Mouse (Mus musculus) E14TG2a.4 (cell line): ENCODE data around the gene Ncaph.
"Not testable (repeated sequence)": the region's sequence is repeated elsewhere in the genome, so short reads cannot be mapped to it uniquely, and the experiment has no call there.

Experiments
- H3K27me3 ChIP-seq: 2 replicates; pipeline ENCODE4 v1.6.1; 2014; ENCODE audit warnings: low read length, control low read depth; ENCODE audit not compliant: insufficient read depth
- H3K36me3 ChIP-seq: 2 replicates; pipeline ENCODE4 v1.6.1; 2014; ENCODE audit warnings: low read length, control low read depth; ENCODE audit not compliant: insufficient read depth
- H3K4me1 ChIP-seq: replicated peaks from 2 replicates; pipeline ENCODE4 v1.6.1; 2014; ENCODE audit warnings: low read depth, low read length, control low read depth
- H3K4me3 ChIP-seq: replicated peaks from 2 replicates; pipeline ENCODE4 v1.5.1; 2014; ENCODE audit warnings: mild to moderate bottlenecking, low read length
- H3K9me3 ChIP-seq: 2 replicates; pipeline ENCODE4 v1.6.1; 2014; ENCODE audit warnings: low read length, control low read depth
- CTCF ChIP-seq: conservative IDR thresholded peaks from 2 replicates; pipeline ENCODE4 v1.5.1; 2014; ENCODE audit warnings: low read length
- NANOG ChIP-seq: IDR thresholded peaks from 2 replicates; pipeline ENCODE4 v1.6.1; 2014; ENCODE audit warnings: borderline replicate concordance, low read length, mixed read lengths
- POU5F1 ChIP-seq: IDR thresholded peaks from 2 replicates; pipeline ENCODE4 v1.6.1; 2014; ENCODE audit warnings: low read length, borderline replicate concordance

Ncaph gene

DNA sequence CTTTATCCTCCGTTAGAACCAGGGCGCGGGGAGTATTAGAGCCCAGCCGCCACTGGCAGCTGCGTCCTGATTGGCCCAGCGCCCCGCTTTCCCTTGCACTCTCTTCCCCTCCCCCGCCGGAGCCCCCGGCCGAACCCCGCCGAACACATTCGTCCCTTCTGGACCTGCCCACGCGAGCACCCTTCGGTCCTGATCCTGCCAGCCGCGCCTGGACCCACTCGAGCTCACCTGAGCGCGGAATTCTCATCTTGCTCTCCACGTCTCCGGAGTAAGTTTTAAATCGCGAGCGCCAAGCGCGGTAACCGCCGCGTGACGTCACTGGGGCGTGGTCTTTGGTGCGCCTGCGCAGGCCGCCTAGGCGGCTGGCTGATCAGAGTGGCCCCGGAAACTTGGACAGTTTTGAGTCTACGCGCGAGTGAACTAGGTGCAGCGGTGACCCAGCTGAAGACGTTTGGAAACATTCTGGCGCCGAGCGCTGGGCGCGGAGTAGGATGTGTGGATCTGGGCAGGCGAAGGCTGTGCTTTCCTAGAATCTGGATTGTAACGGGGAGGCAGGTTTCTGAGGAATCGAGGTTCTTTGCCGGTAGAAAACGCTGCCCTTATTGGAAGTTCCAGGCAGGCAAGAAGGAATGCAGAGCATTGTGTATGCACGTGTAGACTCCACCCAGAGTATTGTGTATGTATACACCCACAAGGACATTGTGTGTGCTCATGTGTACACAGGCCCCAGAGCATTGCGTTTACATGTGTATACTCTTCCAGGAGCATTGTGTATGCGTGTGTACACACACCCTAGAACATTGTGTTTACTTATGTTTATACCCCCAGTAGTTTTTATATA, at the start of gene Ncaph:
Gene Ncaph, minus strand, starts transcription at position 334 of the 841 bp plus-strand sequence.
- Histone ChIP-seq H3K4me1 (peaks cover 73% of the 10 kb centered on the region), H3K9me3 (no peaks in the 10 kb centered on the region), H3K4me3 (peak within 1 kb of the TSS; percentile 91), H3K36me3 (peaks cover 20% of the 10 kb centered on the region; the same call in 1 of the 2 replicates), H3K27me3 (no peaks in the 10 kb centered on the region)
- TF ChIP-seq NANOG, result no peak
- no peak for TF ChIP-seq CTCF
- no peak for TF ChIP-seq POU5F1

DNA sequence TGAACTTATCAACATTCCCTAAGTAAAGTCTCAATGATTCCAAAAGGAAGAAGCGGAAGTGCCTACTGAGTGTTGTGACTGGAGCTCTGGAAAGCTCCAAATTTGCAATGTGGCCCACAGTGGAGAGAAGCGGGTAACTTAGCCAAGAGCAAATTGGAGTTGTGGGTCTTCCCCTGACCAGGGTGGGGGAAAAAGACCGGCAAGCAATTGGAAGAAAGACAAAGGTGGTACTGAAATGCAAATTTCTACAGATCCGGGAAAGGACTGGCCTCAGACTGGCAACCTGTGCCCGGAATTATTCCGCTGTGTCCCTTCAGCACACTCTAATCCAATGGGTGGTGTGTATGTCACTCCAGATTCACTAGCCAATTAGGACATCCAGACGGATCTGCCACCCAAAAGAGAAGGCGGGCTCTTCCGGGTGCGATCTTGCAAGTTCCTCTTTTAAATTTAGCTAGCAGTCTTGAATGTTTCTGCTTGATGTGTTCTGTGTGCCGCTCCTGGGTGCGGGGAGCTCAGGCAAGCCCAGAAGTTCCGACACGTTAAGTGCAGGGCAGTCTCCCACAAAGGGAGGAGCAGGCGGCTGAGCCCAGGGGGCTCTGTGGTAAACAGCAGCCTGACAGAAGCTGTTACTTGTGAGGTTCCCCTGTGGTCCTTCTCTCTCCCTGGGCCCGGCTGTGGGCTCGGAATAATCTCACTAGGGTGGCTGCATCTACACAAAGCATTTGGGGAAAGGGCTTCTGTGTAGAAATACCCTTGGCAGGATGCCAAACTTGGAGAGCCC, 49.0 kb upstream of the Ncaph start:
- Histone ChIP-seq H3K36me3 (no peaks in the 10 kb centered on the region), H3K4me1 (peaks cover 22% of the 10 kb centered on the region), H3K9me3 (no peaks in the 10 kb centered on the region), H3K27me3 (no peaks in the 10 kb centered on the region), H3K4me3 (peak overlapping the region; percentile 85)
- TF ChIP-seq NANOG (no peak), POU5F1 (no peak), CTCF (no peak)

DNA sequence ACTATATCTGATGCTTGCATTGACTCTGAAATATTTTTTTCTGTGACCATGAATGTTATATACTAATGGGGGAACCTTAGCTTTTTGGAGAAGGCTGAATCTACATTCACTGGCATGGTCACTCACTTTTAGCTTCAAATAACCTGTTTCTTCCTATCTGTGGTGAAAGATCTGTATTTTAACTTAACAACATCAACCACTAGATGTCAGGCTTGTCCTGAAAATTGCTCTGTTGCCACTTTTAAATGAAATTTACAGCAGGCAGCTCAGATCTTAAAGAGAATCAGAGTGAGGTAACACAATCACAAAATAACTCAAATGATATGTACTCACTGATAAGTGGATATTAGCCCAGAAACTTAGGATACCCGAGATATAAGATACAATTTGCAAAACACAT, 32.5 kb upstream of the Ncaph start:
- H3K36me3 ChIP-seq, result not testable (repeated sequence)

DNA sequence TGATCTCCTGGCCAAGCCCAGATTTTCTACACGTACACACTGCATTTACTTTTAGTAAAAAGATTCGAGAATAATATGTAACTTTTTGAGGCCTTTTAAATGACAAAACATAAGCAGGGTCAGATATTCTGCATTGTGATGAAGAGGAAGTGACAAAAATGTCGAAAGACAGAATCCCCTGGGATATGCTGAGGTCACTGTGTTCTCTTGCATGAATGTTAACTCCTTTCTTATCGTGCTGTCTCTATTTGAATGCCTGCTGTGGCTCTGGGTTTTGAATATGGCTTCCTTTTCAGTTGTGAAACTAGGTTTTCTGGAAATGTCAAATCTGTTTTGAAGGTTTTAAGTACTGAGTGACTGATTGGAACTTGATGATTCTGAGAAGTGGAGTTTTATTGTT, 31.9 kb upstream of the Ncaph start:
- H3K4me3 ChIP-seq, result no peak overlapping the region
- no peak for TF ChIP-seq NANOG
- no peak for TF ChIP-seq CTCF
- no peak for TF ChIP-seq POU5F1
- peaks cover 10% of the 10 kb centered on the region; the same call in 1 of the 2 replicates for H3K27me3 ChIP-seq
- H3K9me3 ChIP-seq, result no peaks in the 10 kb centered on the region
- no peaks in the 10 kb centered on the region for H3K4me1 ChIP-seq
- no peaks in the 10 kb centered on the region for H3K36me3 ChIP-seq

More for the DNA sequence above, 32.5 kb upstream of the Ncaph start:
- H3K27me3 ChIP-seq, H3K4me1 ChIP-seq, H3K4me3 ChIP-seq, H3K9me3 ChIP-seq: not testable (repeated sequence)

DNA sequence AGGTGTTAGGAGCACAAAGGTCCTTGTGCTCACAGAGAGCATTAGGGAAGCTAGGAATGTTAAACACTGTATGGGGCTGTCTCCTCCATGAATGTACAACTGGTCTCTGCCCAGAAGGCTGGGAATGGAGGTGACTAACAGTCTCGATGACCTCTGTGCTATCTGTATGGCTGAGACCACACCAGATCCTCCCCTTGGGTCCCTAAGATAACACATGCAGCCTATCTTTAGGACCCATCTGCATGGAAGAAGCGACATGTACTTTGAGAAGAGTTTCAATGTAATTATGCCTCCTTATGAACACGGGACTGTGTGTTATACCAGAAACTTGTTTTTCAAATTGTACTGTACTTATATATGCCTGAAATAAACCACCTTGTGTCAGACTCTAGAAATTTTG, 11.9 kb upstream of the Ncaph start:
- TF ChIP-seq CTCF (no peak), POU5F1 (no peak), NANOG (no peak)
- H3K27me3 ChIP-seq, result peaks cover 38% of the 10 kb centered on the region
- H3K9me3 ChIP-seq, result no peaks in the 10 kb centered on the region
- no peak overlapping the region for H3K4me3 ChIP-seq
- peaks cover 11% of the 10 kb centered on the region for H3K36me3 ChIP-seq
- peaks cover 26% of the 10 kb centered on the region for H3K4me1 ChIP-seq

DNA sequence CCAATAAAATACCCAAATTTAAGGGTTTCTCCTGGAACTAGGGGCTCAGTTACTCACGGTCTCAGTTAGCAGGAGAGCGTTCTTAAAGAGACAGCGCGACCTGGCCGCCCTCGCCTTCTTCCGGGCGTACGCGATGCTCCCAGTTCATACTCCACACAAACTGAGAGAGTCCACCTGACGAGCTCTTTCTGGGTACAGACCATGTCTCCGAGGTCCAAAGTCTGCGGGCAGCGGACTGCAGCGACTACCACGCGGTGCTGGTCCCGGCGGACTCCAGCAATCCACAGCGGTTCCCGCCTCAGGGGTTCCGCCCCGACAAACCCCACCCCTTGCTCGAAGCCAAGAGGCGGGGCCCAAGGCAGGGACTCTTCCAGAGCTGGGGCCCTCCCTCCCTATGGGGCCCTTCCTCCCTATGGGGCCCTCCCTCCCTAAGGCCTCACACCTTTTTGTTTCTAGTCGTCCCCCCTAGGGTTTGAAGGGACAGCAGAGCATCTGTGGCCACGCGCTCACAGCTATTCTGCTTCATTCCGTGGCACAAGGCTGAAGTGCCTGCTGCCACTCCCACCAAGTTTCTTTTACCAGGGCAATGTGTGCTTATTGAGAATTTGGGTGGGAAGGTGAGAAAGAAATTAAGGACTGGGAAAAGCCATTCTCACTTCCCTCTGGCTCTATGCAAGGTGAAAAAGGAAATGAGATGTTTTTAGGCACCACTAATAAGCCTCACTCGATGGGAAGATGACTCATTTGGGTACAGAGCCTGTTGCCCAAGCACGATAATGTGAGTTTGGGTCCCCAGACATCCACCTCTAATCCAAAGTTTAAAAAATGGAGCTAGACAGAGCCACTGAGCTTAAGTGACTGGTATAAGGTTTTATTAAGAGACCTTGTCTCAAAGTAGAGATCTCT, 9.7 kb upstream of the Ncaph start, which contains the start of gene Itpripl1:
Gene Itpripl1, minus strand, starts transcription at position 285 of the 906 bp plus-strand sequence.
- Histone ChIP-seq H3K36me3 (peaks cover 30% of the 10 kb centered on the region), H3K4me1 (peaks cover 26% of the 10 kb centered on the region), H3K4me3 (peak within 1 kb of the TSS; percentile 82), H3K9me3 (no peaks in the 10 kb centered on the region), H3K27me3 (peaks cover 38% of the 10 kb centered on the region)
- no peak for TF ChIP-seq POU5F1
- no peak for TF ChIP-seq NANOG
- TF ChIP-seq CTCF, result no peak

DNA sequence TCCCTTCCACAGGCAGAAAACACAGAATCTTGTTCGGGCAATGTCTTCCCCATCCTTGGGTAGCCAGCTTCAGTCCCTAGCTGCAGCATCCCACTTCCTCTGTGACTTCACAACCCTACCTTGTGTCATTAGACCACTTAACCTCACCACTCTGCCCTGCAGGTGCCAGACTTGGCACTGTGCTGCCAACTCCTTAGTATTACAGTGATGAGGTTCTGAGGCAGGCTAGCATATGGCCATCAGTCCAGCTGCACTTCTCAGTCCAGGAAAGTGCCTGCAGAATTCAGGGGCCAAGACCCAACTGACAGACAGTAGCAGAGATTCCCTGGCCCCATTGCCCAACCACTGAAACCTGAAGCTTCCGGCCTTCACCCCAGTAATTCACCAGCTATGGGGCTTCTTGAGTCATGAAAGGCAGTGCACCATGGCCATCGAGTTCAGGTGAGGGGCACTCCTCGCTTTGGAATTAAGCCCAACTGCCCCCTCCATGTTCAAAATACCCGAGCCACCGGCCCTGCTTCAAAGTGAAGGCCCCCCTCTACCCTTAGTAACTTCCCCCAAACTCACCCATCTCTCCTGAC, 8.9 kb upstream of the Ncaph start:
- Histone ChIP-seq H3K4me3 (peak overlapping the region; percentile 82), H3K27me3 (peaks cover 38% of the 10 kb centered on the region), H3K4me1 (peaks cover 34% of the 10 kb centered on the region), H3K36me3 (peaks cover 30% of the 10 kb centered on the region), H3K9me3 (no peaks in the 10 kb centered on the region)
- TF ChIP-seq NANOG (no peak), CTCF (no peak), POU5F1 (no peak)

DNA sequence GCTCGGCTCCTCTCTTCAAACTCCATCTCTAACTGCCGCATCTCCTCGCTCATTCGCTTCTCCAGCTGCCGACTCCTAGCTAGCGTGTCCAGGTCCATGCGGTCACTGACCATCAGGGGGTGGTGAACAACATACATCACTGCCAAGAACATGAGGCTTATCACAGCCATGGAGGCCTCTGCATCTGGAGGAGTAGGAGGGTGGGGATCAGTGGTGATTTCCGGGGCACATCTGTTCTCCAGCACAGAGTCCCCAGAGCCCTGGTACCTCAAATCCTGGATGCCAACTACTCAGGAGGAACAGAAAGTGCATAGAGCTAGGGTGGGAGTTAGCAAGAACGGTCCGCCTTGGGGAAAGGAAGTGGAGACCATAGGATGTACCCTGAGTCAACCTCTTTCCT, 8.3 kb upstream of the Ncaph start:
- Histone ChIP-seq H3K36me3 (peaks cover 30% of the 10 kb centered on the region), H3K9me3 (no peaks in the 10 kb centered on the region), H3K27me3 (peaks cover 35% of the 10 kb centered on the region), H3K4me3 (peak overlapping the region; percentile 82; the same call in 1 of the 2 replicates), H3K4me1 (peaks cover 40% of the 10 kb centered on the region)
- TF ChIP-seq CTCF, result no peak
- TF ChIP-seq POU5F1, result no peak
- no peak for TF ChIP-seq NANOG
